Mouse (Mus musculus) kidney, postnatal 36 days (tissue): Measurements from ENCODE around the gene Trim45.

Source experiments
- DNase-seq, 2 experiments: peaks; one replicate each; pipeline ENCODE4 v3.0.0; 2021 to 2022; ENCODE audit warnings: mixed read lengths in 2 of 2

Gene Trim45

DNA sequence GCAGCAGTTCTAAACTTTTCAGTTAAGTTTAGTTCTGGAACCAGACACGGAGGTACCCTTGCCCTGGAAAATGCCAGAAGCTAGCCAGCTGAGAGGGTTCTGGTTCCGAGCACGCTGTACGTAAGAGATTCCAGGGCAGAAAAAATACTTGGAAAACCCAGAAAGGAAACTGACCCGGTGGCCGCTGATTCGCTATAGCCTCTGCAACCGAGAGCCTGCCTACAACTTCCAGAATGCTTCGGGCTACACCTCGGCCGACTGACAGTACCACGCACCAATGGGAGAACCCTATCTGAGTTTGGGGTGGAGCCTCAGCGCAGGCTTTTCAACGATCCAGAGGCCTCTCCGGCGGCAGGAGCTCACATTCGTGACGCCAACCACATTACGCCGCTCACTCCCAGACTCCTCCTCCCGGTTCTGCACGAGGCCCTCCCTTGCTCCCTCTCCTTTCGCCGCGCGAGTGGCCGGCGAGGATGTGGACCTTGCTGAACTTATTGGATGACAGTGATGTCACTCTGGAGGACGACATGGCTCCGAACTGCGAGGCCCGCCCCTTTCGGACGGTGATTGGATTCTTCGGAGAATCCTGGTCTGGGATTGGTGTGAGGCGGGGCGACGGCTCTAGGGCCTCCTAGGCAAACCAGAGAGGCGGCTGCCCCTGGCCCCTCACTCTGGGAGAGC, at the start of gene Trim45:
Trim45 (plus strand) TSS at position 378 of the 681 bp plus-strand sequence.
- peak; percentile 98 to 100 for DNase-seq

DNA sequence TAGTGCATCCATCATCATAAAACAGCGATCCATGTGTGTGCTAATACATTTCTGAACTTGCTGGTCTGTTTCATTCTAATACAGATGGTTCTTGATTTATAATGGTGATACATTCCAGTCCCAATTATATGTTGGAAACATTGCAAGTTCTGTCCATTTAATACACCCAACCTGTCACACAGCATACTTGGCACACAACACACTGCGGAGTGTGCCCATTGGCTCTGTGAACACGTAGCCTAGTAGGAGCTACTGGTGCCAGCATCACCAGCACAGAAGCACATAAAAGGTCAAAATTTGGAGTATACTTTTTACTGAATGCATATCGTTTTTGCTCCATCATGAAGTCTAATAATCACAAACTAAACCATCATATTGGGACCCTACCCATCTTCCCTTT, 44.9 kb upstream of the Trim45 start:
- DNase-seq, result no peak

DNA sequence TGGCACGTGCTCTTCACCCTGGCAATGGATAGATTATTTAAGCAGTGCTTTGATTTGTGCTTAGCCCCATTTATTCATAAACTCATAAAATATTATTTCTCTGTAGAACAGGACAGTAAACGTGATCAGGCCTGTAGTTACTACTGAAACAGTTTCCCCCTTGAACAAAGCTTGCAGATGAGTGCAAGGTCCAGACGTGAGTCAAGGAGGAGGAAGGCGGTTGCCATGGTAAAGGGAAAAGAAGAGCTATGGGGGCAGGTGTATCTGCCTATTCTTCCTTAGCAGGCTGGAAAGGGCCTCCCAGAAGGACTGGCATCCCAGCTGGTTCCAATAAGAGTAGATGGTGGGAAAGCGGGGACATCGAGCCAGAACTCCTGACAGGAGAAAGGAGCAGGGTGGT, 40.6 kb upstream of the Trim45 start:
- DNase-seq, result no peak

DNA sequence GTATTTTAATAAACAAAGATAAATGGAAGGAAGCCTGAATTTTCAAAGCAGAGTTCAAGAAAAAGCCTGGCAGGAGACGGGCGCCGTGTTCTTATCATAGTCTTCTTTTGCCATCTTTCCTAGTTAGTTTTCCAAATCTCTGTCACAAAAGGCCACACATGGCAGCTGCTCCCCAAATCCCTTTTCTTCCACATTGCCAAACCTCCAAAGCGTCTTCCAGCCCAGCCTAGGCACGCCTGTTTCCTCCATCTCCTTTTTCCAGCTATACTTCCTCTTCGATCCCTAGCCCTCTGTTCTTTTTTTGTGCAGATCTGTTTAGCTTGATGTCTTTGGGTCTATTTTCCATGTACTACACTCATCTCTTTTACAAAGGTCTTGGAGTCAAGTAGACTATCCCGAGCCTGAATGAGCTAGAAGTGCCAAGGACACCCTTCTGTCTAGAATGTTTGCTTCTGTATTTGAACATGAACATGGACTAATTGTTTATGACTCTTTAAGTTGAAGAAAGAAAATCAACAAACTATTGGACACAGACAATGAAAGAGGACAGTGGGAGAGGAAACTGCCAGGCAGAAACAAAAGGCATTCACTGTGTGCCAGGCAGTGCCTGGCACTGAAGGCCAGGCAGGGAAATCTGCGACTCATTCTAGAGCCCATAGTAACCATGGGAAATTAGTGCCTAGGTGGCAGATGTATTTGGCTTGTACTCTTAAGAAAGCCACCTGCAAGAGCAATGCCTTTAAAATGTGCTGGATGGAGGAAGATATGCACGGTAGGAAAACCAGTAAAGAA, 40.0 kb upstream of the Trim45 start:
- DNase-seq, result no peak

DNA sequence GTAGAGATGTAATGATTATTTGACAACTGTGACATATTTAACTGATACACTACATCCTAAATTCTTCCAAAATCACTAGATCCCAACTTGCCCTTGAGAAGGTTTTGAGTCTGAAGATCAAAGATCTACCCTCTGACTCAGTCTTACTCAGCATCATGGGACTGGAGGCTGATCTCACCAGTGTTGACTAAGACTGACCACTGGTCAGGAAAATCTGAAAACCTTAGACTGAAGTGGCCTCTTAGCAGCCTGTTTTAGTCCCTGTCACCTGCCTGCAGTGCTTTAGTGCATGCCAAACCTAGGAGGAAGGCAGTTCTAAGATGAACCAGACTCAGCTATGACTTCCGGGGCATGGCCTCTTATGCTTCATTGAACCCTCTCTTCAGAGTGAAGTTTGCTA, 32.8 kb upstream of the Trim45 start:
- DNase-seq, result no peak

DNA sequence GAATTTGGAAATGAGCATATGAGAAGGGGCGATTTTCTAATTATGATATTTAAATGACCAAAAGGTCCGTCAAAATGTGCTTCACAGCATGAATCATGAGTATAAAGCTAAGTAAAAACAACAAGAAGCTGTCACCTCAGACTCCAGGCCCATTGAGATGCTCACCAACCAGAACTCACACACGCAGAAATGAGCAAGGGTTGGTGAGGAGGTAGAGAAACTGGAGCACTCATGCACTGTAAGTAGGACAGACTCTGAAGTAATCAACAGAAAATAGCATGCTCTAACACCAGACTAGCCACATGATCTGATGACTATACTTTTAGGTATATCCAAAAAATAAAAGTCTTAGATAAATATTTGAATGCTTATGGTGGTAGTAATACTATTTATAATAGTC, 31.6 kb upstream of the Trim45 start:
- DNase-seq, result no peak

DNA sequence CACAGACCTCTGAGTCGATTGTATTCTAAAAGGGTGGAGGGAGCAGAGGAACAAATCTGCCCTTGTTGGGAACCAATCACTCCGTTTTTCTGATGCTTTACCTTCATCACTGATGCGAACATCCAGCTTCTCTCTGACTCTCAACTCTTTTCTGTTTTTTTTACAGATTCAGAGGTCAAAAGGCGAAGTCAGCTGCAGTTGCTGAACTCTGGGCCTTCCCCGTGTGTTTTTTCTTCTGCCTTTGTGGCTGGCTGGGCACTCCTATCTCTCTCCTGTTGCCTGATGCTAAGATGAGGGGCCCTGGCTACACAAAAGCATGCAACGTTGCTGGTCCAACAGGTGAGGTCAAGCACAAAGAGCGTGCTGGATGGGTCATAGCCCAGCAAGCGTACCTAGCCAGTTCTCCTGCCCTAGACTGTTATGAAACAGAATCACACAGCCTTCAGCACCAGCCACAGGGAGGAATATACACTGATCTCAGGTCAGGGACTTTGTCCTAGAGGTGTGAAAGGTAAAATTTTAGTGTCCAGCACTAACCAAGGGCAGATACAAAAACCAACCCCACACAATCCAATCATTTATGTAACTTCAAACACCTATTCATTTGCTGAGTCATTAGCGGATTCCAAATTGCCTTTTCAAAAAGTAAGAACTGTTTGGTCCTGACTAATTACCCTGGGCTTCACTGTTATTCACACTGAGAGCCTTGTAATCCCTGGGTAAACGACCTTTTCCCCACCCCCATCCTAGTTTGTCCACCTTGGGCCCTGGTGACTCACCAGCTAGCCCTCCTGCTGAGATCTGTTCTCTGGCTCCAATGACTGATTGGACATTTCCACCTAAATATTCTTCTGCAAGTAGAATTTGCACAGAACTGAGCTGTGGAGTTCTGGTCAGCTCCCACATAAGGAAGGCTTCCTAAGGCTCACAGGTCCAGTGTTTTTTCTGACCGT, 29.3 kb upstream of the Trim45 start:
- peak; percentile 16 to 26 for DNase-seq

DNA sequence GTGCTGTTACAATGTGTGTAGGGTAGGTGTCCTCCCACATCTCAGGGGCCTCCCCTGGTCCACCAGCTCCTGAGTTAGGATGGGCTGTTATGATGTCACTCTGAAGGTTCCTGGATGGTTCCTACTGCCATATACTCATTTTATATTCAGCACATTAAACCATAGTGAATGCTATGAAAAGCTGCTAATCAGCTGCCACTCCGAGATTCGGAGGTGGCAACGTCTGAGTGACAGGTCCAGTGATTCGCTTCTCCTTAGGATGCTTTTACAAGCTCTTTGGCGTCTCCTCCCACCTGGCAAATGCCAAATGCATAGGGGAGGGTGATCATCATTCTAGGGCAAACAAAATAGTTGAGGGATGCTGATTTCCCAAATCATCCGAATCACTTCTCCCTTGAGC, 26.5 kb upstream of the Trim45 start:
- DNase-seq, result no peak

DNA sequence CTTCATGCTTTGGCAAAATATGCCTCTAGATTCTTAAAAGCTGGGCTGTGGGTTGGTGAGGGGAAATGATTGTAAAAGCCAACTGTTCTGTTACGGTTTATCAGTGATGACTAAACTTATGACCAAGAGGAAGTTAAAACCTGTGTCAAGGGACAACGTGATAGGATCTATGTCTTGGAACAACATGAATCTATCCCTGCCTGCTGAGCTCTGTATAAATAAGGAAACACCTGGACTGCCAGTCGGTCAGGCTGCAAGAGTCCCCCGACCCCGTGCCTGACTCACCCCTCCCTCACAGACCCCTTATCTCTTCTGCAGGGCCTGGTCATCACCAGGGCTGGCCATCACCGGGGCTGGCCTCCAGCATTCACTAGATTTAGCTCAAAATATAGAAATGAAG, 15.9 kb upstream of the Trim45 start:
- DNase-seq, result no peak

DNA sequence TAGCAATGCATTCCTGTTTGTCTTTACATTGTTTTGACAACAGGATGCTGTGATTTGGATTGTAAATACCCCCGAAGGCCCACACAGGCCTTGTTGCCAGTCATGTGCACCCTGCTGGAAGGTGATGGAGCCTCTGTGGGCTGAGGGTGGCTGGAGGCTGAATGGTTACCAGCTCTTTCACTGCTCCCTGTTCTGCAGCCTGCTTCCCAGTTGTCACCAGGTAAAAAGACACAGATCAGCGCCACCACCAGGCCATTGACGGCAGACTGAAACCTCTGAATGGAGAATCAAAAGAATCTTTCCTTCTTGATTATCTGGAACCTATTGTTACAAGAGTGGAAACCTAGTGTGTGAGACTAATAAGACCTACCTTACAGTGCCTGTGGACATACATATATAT, 15.1 kb upstream of the Trim45 start:
- DNase-seq, result peak; percentile 7 to 72

DNA sequence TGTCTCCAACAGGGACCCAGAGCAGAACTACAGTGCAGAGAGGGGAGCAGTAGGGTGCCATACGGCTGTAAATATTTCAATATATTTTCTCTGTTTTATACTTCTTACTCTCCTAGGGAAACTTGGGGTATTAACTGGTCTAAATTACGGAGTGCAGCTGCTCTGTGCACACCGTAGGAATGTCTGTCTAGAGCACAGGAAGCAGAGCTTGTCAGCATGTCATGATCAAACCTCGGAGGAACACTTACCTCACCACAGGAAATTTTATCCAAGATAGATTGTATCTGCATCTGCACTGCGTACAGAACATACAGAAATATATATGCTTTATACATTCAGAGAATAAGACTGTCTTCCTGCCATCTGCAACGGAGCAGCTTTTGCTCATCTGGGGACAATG, 13.4 kb upstream of the Trim45 start:
- DNase-seq, result no peak

DNA sequence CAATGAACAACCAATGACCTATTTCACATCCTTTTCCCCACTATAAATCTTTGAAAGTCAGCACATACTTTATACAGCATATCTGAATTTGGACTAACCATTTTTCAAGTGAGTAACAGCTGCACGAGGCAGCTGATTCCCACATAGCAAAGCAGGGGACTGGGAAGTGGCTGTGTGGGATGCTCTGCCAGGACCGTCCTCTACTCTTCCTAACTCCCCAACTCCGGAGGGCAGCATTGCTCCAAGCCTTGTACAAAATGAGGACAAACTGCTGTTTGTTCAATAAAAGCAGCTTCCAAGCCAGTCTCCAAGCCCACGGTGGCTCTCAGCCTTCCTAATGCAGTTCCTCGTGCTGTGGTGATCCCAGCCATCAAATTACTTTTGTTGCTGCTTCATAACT, 11.4 kb upstream of the Trim45 start:
- DNase-seq, result no peak

DNA sequence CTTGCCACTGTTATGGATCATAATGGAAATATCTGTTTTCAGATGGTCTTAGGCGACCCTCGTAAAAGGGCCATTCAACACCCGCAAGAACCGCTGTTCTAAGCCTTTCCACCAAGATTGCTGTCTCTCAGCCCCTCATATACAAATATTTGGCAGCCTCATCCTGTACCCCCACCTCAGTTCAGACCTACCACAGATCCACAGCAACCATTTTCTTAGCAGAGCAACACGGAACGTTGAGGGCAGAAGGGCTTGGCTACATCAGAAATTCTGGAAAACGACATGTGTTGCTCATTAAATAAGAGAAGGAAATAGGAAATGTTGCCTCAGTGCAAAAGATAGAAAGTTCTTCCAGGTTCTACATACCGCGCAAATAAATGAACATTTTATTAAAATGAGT, 11.0 kb upstream of the Trim45 start:
- no peak for DNase-seq

DNA sequence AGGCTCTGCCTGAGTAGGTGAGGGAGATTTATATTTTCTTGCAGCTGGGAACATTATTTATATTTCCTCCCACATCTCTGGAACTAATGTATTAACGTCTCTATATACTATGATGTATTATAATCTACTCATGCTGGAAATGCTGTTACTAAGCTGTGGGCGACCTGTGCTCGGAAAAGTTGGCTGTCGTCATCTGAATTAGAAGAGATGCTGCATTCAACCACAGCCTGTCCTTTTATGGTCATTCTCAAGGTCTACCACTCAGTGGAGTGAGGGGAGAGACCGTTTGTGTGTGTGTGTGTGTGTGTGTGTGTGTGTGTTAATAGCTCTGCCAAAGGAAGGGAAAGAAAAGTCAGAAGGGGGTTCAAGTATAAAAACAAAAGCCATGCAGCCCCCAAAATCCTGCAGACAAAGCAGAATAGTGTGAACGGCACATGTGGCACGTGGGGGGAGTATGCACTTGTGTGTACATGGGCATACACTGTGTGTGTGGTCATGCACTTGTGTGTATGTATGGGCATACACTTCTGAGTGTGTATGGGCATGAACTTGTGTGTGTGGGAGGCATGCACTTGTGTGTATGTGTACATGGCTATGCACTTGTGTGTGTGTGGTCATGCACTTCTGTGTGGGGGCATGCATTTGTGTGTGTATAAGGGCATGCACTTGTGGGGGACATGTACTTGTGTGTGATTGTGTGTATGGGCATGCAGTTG, 10.3 kb upstream of the Trim45 start:
- DNase-seq, result no peak

DNA sequence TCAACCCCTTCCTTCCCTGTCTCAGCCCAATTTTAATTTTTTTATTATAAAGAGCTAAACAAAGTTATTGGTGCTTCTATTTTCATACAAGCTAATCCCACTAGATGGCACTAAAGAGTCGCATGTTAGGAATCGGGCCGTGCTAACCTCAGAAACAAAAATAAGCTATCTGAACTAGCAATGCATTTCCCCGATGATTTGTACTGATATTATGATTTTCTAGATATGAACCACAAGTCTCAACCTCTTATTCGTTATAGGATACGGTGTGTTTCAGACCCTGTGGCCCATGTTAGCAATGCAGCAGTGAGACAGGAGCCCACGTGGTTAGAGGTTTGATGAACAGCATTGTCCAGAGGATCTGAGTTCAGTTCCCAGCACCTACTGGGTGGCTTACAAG, 5.2 kb upstream of the Trim45 start:
- peak; percentile 23 to 45 for DNase-seq

DNA sequence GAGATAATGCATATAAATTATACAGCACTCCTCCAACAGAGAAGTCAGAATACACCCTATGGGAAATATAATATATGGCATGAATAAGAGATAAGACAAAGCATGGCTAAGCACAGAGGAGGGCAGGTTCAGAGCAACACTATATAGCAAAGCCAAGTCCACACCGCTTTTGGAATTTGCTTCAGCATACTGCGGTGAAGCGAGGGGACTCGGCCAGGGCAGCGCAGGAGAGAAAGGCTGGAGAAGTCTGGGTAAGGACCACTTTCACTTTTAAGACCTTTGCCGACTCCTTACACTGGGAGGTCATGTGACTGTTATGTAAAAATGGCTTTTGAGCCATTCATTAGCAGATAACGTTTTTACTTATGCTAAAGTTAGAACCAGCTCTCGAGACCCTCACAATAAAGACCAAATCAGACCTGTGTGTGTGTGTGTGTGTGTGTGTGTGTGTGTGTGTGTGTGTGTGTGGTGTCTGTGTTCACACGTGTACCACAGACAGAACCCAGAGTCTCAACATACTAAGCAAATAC, 1.3 kb upstream of the Trim45 start:
- DNase-seq, result no peak

DNA sequence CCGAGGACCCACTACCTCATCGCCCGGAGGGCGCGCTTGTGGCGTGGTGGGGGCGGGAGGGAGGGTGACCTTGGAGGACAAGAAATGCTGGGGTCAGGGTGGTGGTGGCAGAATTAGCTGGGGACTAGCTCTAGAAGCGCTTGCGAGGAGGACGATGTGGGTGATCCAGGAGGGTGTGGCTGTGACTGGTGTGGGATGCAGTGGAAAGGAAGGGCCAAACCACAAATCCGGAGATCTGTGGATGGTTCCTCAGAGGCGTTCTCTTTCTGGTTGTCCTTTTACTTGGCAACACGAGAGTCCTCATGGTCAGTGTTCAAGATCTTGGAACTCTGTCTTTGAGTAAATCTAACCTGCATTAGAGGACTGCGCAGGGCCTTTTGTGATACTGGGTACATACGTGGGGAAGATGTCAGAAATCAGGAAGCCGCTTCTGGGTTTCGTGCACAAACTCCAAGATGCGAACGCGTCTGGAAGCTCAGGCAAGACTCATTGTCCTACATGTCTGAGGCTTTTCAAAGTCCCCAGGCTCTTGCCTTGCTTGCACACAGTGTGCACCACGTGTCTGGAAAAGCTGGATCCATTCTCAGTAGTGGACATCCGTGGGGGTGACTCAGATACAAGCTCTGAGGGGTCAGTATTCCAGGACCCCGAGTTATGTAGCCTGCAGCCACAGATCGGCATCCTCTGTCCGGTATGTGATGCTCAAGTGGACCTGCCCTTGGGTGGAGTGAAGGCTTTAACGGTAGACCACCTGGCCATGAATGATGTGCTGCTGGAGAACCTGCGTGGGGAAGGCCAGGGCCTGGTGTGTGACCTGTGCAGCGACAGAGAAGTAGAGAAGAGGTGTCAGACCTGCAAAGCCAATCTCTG, 739 bp downstream of the Trim45 start:
- DNase-seq, result no peak

DNA sequence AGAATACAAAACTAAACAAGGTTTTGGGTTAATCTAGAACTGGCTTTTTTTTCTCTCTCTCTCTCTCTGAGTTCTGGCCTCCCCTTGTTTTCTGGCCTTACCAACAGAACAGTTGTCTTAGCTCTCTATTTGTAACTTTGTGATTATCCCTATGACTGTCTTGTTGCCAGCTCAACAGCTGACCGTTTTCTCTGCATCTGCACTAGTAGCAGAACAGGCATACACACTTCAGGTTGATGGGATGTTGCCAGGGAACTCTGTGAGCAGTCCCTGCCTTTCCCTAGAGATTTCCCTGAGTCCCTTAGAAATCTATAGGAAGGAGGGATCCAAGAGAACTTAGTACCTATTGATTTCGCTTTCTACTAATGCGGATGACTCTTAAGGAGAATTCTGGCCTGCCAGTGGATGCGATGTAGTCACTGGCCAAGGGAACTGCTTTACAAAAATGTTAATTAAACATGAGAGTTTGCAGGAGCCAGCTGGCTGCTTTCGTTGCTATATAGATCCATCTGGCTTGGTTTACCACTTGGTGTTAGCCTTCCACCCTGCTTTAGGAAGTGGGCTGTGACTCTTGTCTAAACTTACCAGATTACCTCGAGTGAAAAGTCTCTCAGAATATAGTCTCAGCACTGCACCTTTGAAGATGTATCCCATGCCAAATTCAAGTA, 2.2 kb downstream of the Trim45 start:
- DNase-seq, result no peak

DNA sequence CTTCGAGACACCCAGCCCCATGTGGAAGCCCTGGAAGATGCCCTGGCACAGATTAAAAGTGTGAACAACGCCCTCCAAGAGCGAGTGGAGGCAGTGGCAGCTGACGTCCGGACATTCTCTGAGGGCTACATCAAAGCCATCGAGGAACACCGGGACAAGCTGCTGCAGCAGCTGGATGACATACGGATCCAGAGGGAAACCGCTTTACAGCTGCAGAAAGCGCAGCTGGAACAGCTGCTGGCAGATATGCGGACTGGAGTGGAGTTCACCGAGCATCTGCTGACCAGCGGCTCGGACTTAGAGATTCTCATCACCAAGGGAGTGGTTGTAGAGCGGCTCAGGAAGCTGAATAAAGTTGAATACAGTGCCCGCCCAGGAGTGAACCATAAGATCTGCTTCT, 3.2 kb downstream of the Trim45 start:
- DNase-seq, result no peak

DNA sequence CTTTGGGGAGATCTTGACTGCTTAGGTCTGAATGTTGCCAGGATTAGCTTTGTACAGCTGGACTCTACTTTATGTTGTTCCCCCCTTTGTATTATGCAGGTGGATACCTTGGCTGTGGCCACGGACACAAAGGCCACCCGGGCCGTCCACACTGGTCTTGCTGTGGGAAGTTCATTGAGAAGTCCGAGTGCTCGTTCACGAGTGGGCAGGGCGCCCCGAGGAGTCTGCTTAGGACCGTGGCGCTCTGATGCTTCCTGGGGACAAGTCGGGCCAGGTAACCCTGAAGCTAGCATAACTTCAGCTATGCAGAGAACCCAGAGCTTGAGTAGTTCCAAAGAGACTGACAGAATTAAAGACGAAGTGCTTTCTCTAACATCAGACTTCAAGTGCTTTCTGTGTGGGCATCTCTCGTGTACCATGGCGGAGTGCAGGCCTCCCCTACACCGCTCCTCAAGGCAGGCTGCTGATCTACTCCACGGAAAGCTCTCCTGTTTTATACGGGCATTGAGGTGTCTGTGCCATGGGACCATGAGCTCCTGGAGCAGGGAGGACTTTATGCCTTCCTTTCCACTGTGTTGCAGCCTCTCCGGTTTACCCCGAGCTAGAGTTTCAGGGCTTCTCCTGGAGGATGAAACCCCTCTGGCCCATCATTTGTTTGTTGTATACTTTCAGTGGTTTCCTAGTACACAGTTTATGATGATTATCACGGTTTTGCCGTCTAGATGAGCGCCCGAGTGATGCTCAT, 9.5 kb downstream of the Trim45 start:
- DNase-seq, result no peak
